ENCODE assay signal across 23 mouse cellular contexts in genomic region chr10:80341026-80341425, GRCm38 (mm10). TPM values are rescaled to one million over a fixed set of nuclear protein-coding genes. Genes with fewer than 3 reads are reported as not detected.
DNase-seq lines count a peak whose midpoint lies in the region; ATAC-seq and TF ChIP-seq lines count a peak whose summit lies in the region.
"Had no signal": no experiment of that assay in that cellular context is flagged by ENCODE, and none has a peak within 500 bp of the region (broad histone marks: within the 10 kb centered on the region; RNA-seq: fewer than 3 reads in every experiment).

No protein-coding gene starts in this region.

- 16% methylated on average over 21 of the region's 21 CpGs for WGBS in heart, embryonic 10.5 days
- 19% methylated on average over 21 of the region's 21 CpGs for WGBS in lung, embryonic 14.5 days
- 26% methylated on average over 21 of the region's 21 CpGs for WGBS in lung, postnatal 0 days
- WGBS in liver, embryonic 13.5 days (ENCODE audit: insufficient replicate concordance), result 29% methylated on average over 21 of the region's 21 CpGs

- in situ Hi-C loops in ES-E14 (cut with MboI; ENCODE audit: low sequenced_read_pairs in 2 of 2, unreplicated experiment in 2 of 2), result no loop called here

- peak; percentile 93 for DNase-seq in heart, adult 11 months
- DNase-seq in heart, embryonic 10.5 days (ENCODE audit: low spot score), result no peak
- DNase-seq in lung, embryonic 14.5 days, result no peak
- DNase-seq in lung, postnatal 0 days (ENCODE audit: low spot score), result no peak
- no peak for DNase-seq in ES-E14 (ENCODE audit: low read depth, low spot score)
- no peak for DNase-seq in liver, embryonic 13.5 days
- DNase-seq in adrenal gland, postnatal 36 days, result no peak
- DNase-seq in embryo, embryonic 9.5 days (ENCODE audit: extremely low spot score), result no peak
- DNase-seq: adrenal gland, postnatal 14 days; cerebellum, adult 11-12 months; heart, postnatal 14 days; kidney, postnatal 10 days; right cerebral cortex, postnatal 25 days; thymus, adult 18-20 months; thymus, postnatal 4 days had no signal

- no peak for TF ChIP-seq EP300 in lung, postnatal 0 days (IDR thresholded peaks at IDR 0.05)

- no peak for TF ChIP-seq CTCF in lung, embryonic 14.5 days (IDR thresholded peaks at IDR 0.05; ENCODE audit: low read depth)
- no peak for TF ChIP-seq CTCF in lung, postnatal 0 days (IDR thresholded peaks at IDR 0.05)

- no peak for ATAC-seq in lung, embryonic 14.5 days (ENCODE audit: insufficient read depth)
- no peak for ATAC-seq in lung, postnatal 0 days
- no peak for ATAC-seq in liver, embryonic 13.5 days (ENCODE audit: low read depth)

- H3K27me3 ChIP-seq in heart, embryonic 10.5 days (ENCODE audit: insufficient read depth, poor library complexity, severe bottlenecking), result peaks cover 86% of the 10 kb centered on the region
- peaks cover 58% of the 10 kb centered on the region for H3K27me3 ChIP-seq in lung, embryonic 14.5 days (ENCODE audit: insufficient read depth, low read length)
- peaks cover 22% of the 10 kb centered on the region for H3K27me3 ChIP-seq in lung, postnatal 0 days (replicated peaks; ENCODE audit: insufficient read depth, low read length)
- H3K27me3 ChIP-seq in liver, embryonic 13.5 days, result peaks cover 47% of the 10 kb centered on the region

- no peak overlapping the region for H3K27ac ChIP-seq in heart, embryonic 10.5 days
- no peak overlapping the region for H3K27ac ChIP-seq in lung, embryonic 14.5 days (ENCODE audit: low read depth)
- H3K27ac ChIP-seq in lung, postnatal 0 days (ENCODE audit: low read length), result no peak overlapping the region
- no peak overlapping the region for H3K27ac ChIP-seq in ES-E14 (ENCODE audit: insufficient read depth, low read depth, low read length, poor library complexity, severe bottlenecking)
- no peak overlapping the region for H3K27ac ChIP-seq in liver, embryonic 13.5 days
- H3K27ac ChIP-seq: embryonic facial prominence, embryonic 15.5 days; forebrain, embryonic 13.5 days; hindbrain, embryonic 15.5 days; layer of hippocampus, adult 2 months; limb, embryonic 15.5 days; stomach, embryonic 15.5 days had no signal

- no peaks in the 10 kb centered on the region for H3K9me3 ChIP-seq in heart, embryonic 10.5 days
- H3K9me3 ChIP-seq in lung, embryonic 14.5 days (ENCODE audit: low read depth, low read length), result no peaks in the 10 kb centered on the region
- no peaks in the 10 kb centered on the region for H3K9me3 ChIP-seq in lung, postnatal 0 days (ENCODE audit: low read length)
- H3K9me3 ChIP-seq in ES-E14 (ENCODE audit: control insufficient read depth, insufficient read depth, low read depth, low read length), result no peaks in the 10 kb centered on the region
- H3K9me3 ChIP-seq in liver, embryonic 13.5 days (replicated peaks), result no peaks in the 10 kb centered on the region
- H3K9me3 ChIP-seq: embryonic facial prominence, embryonic 15.5 days; forebrain, embryonic 13.5 days; heart, embryonic 12.5 days; hindbrain, embryonic 15.5 days; limb, embryonic 15.5 days; stomach, embryonic 15.5 days had no signal

- no peak overlapping the region for H3K9ac ChIP-seq in lung, embryonic 14.5 days
- H3K9ac ChIP-seq in lung, postnatal 0 days (replicated peaks; ENCODE audit: low read depth), result no peak overlapping the region
- no peak overlapping the region for H3K9ac ChIP-seq in ES-E14 (ENCODE audit: insufficient read depth, low read depth, low read length, poor library complexity, severe bottlenecking)
- H3K9ac ChIP-seq in liver, embryonic 13.5 days, result no peak overlapping the region
- H3K9ac ChIP-seq: embryonic facial prominence, embryonic 15.5 days; forebrain, embryonic 13.5 days; heart, embryonic 12.5 days; hindbrain, embryonic 15.5 days; limb, embryonic 15.5 days; stomach, embryonic 15.5 days had no signal

- H3K4me3 ChIP-seq in heart, embryonic 10.5 days, result no peak overlapping the region
- peak overlapping the region; percentile 34; the same call in 1 of the 2 replicates for H3K4me3 ChIP-seq in lung, embryonic 14.5 days (ENCODE audit: low read depth, low read length)
- no peak overlapping the region for H3K4me3 ChIP-seq in lung, postnatal 0 days (ENCODE audit: low read depth, low read length)
- H3K4me3 ChIP-seq in ES-E14 (ENCODE audit: insufficient read depth in 1 of 2, low read depth in 1 of 2, low read length in 2 of 2, poor library complexity in 1 of 2, severe bottlenecking in 1 of 2), result peak overlapping the region; percentile 32 to 70; a peak in 1 of 4 replicates
- H3K4me3 ChIP-seq in liver, embryonic 13.5 days (replicated peaks), result peak overlapping the region; percentile 56; the same call in 1 of the 2 replicates
- H3K4me3 ChIP-seq: hindbrain, embryonic 15.5 days; layer of hippocampus, adult 2 months had no signal

- no peak overlapping the region for H3K4me2 ChIP-seq in lung, embryonic 14.5 days
- H3K4me2 ChIP-seq in lung, postnatal 0 days (replicated peaks; ENCODE audit: low read depth, low read length), result no peak overlapping the region
- peak overlapping the region; percentile 82 for H3K4me2 ChIP-seq in liver, embryonic 13.5 days

- no peaks in the 10 kb centered on the region for H3K36me3 ChIP-seq in heart, embryonic 10.5 days
- H3K36me3 ChIP-seq in lung, embryonic 14.5 days (ENCODE audit: insufficient read depth), result no peaks in the 10 kb centered on the region
- no peaks in the 10 kb centered on the region for H3K36me3 ChIP-seq in lung, postnatal 0 days (ENCODE audit: insufficient read depth, low read length)
- H3K36me3 ChIP-seq in ES-E14 (ENCODE audit: control insufficient read depth, insufficient read depth, low read length, poor library complexity, severe bottlenecking), result no peaks in the 10 kb centered on the region
- H3K36me3 ChIP-seq in liver, embryonic 13.5 days, result peaks cover 6% of the 10 kb centered on the region
- H3K36me3 ChIP-seq: embryonic facial prominence, embryonic 15.5 days; heart, embryonic 12.5 days; hindbrain, embryonic 15.5 days; limb, embryonic 15.5 days; stomach, embryonic 15.5 days had no signal

- H3K4me1 ChIP-seq in heart, embryonic 10.5 days, result peaks cover 52% of the 10 kb centered on the region
- peaks cover 7% of the 10 kb centered on the region; the same call in 1 of the 2 replicates for H3K4me1 ChIP-seq in lung, embryonic 14.5 days (ENCODE audit: insufficient read depth)
- H3K4me1 ChIP-seq in lung, postnatal 0 days (ENCODE audit: insufficient read depth, low read depth, low read length), result peaks cover 7% of the 10 kb centered on the region; the same call in 1 of the 2 replicates
- peaks cover 3 to 35% of the 10 kb centered on the region in 2 experiments; a peak in 3 of 4 replicates for H3K4me1 ChIP-seq in ES-E14 (ENCODE audit: control insufficient read depth in 2 of 2, insufficient read depth in 2 of 2, low read length in 2 of 2, poor library complexity in 1 of 2)
- peaks cover 63% of the 10 kb centered on the region for H3K4me1 ChIP-seq in liver, embryonic 13.5 days (replicated peaks)

TF ChIP-seq in ES-E14, 5 proteins besides CTCF, POLR2A, EP300 and RAD21:
- no peak for TF ChIP-seq MAFK (IDR thresholded peaks at IDR 0.05; ENCODE audit: insufficient read depth, low read depth, low read length)
TF ChIP-seq in ES-E14: peak in this region for 0.

RNA-seq across cellular contexts. Expression of gene Adamtsl5, which starts 7.2 kb away (rescaled TPM):
- polyA plus RNA-seq in heart, embryonic 10.5 days (2016; fragmentation: Nextera tagmentation; extraction: Ambion mirVana), result 1.3 and 1.9 TPM in 2 replicates
- polyA plus RNA-seq in lung, embryonic 14.5 days (2014; fragmentation: Nextera tagmentation; extraction: Ambion mirVana), result 0.68 and 1.2 TPM in 2 replicates
- polyA plus RNA-seq in lung, postnatal 0 days (2015; fragmentation: Nextera tagmentation; extraction: Ambion mirVana), result 6.4 and 7.3 TPM in 2 replicates
- total RNA-seq in ES-E14 (2012; rRNA removed), result 2.1 and 2.4 TPM in 2 replicates
- 1.8 and 2.5 TPM in 2 replicates for polyA plus RNA-seq in liver, embryonic 13.5 days (2015; fragmentation: Nextera tagmentation; extraction: Ambion mirVana)
- 1 to 10 TPM; 7.3 to 7.7 TPM for total RNA-seq in adrenal gland, postnatal 36 days (2021)
- polyA plus RNA-seq: activated CD4-positive, CD25-positive, alpha-beta regulatory T cell, adult 4 months had no signal

RNA-seq across cellular contexts. Expression of gene Reep6, which starts 11.3 kb away (rescaled TPM):
- 7.1 and 18.3 TPM in 2 replicates for polyA plus RNA-seq in heart, embryonic 10.5 days (2016; fragmentation: Nextera tagmentation; extraction: Ambion mirVana)
- polyA plus RNA-seq in lung, embryonic 14.5 days (2014; fragmentation: Nextera tagmentation; extraction: Ambion mirVana), result 10.5 and 12.2 TPM in 2 replicates
- polyA plus RNA-seq in lung, postnatal 0 days (2015; fragmentation: Nextera tagmentation; extraction: Ambion mirVana), result 15.4 and 17.6 TPM in 2 replicates
- total RNA-seq in ES-E14 (2012; rRNA removed), result 13.3 and 21.8 TPM in 2 replicates
- 50.9 and 65.0 TPM in 2 replicates for polyA plus RNA-seq in liver, embryonic 13.5 days (2015; fragmentation: Nextera tagmentation; extraction: Ambion mirVana)
- total RNA-seq in adrenal gland, postnatal 36 days (2021), result 10 to 100 TPM; 11.0 to 13.7 TPM
- polyA plus RNA-seq: activated CD4-positive, CD25-positive, alpha-beta regulatory T cell, adult 4 months had no signal

RNA-seq across cellular contexts. Expression of gene Pcsk4, which starts 11.7 kb away (rescaled TPM):
- 1.6 and 4.0 TPM in 2 replicates for polyA plus RNA-seq in heart, embryonic 10.5 days (2016; fragmentation: Nextera tagmentation; extraction: Ambion mirVana)
- polyA plus RNA-seq in lung, embryonic 14.5 days (2014; fragmentation: Nextera tagmentation; extraction: Ambion mirVana), result 3.8 and 4.2 TPM in 2 replicates
- 3.4 and 3.7 TPM in 2 replicates for polyA plus RNA-seq in lung, postnatal 0 days (2015; fragmentation: Nextera tagmentation; extraction: Ambion mirVana)
- total RNA-seq in ES-E14 (2012; rRNA removed), result 1.4 and 3.3 TPM in 2 replicates
- polyA plus RNA-seq in liver, embryonic 13.5 days (2015; fragmentation: Nextera tagmentation; extraction: Ambion mirVana), result 5.3 TPM in 2 replicates
- 1 to 10 TPM; 2.2 to 3.3 TPM for total RNA-seq in adrenal gland, postnatal 36 days (2021)

RNA-seq across cellular contexts. Expression of gene Plk5, which starts 15.2 kb away (rescaled TPM):
- polyA plus RNA-seq in heart, embryonic 10.5 days (2016; fragmentation: Nextera tagmentation; extraction: Ambion mirVana), result 0.16 TPM in 1 of 2 replicates, not detected in the other
- polyA plus RNA-seq in lung, embryonic 14.5 days (2014; fragmentation: Nextera tagmentation; extraction: Ambion mirVana), result 0.61 and 0.77 TPM in 2 replicates
- polyA plus RNA-seq in lung, postnatal 0 days (2015; fragmentation: Nextera tagmentation; extraction: Ambion mirVana), result 1.00 and 1.0 TPM in 2 replicates
- 6.0 and 17.4 TPM in 2 replicates for total RNA-seq in ES-E14 (2012; rRNA removed)
- polyA plus RNA-seq in liver, embryonic 13.5 days (2015; fragmentation: Nextera tagmentation; extraction: Ambion mirVana), result 0.12 TPM in 1 of 2 replicates, not detected in the other
- under 1 TPM in 1 of 2 experiments, not detected in 1; 0.26 TPM for total RNA-seq in adrenal gland, postnatal 36 days (2021)
- polyA plus RNA-seq: activated CD4-positive, CD25-positive, alpha-beta regulatory T cell, adult 4 months; heart, embryonic 12.5 days had no signal

RNA-seq across cellular contexts. Expression of gene 2310011J03Rik, which starts 20.7 kb away (rescaled TPM):
- 41.3 and 46.8 TPM in 2 replicates for polyA plus RNA-seq in heart, embryonic 10.5 days (2016; fragmentation: Nextera tagmentation; extraction: Ambion mirVana)
- 41.7 and 41.8 TPM in 2 replicates for polyA plus RNA-seq in lung, embryonic 14.5 days (2014; fragmentation: Nextera tagmentation; extraction: Ambion mirVana)
- polyA plus RNA-seq in lung, postnatal 0 days (2015; fragmentation: Nextera tagmentation; extraction: Ambion mirVana), result 58.4 and 64.8 TPM in 2 replicates
- 29.6 and 33.4 TPM in 2 replicates for total RNA-seq in ES-E14 (2012; rRNA removed)
- 42.3 and 43.7 TPM in 2 replicates for polyA plus RNA-seq in liver, embryonic 13.5 days (2015; fragmentation: Nextera tagmentation; extraction: Ambion mirVana)
- 10 to 100 TPM; 24.6 to 32.0 TPM for total RNA-seq in adrenal gland, postnatal 36 days (2021)

Comparison
In these comparisons a context has a peak if more than half of its experiments do, and no peak if none do; other contexts are left out.
1. H3K4me3 ChIP-seq: peak in lung, embryonic 14.5 days (single experiment), ES-E14 (2 of 2) and liver, embryonic 13.5 days (single experiment); none in heart, embryonic 10.5 days (single experiment) and lung, postnatal 0 days (single experiment).